Mouse (Mus musculus) erythroblast, embryonic 14.5 days (primary cell): ENCODE data around the gene Wdr45b. TPM values are rescaled to one million over a fixed set of nuclear protein-coding genes. Genes with fewer than 3 reads are reported as not detected.
"Not testable (repeated sequence)": the region's sequence is repeated elsewhere in the genome, so short reads cannot be mapped to it uniquely, and the experiment has no call there.

Experiments used
- H3K27me3 ChIP-seq: 2 replicates; pipeline ENCODE4 v1.6.1; 2012; ENCODE audit warnings: inconsistent platforms; ENCODE audit not compliant: control insufficient read depth
- H3K36me3 ChIP-seq: 2 replicates; pipeline ENCODE4 v1.6.1; 2012; ENCODE audit warnings: mild to moderate bottlenecking, inconsistent platforms; ENCODE audit not compliant: control insufficient read depth
- H3K4me1 ChIP-seq: 2 replicates; pipeline ENCODE4 v1.6.1; 2012; ENCODE audit warnings: inconsistent platforms; ENCODE audit not compliant: control insufficient read depth
- H3K4me3 ChIP-seq: replicated peaks from 2 replicates; pipeline ENCODE3; 2012; ENCODE audit warnings: moderate library complexity, mild to moderate bottlenecking, inconsistent platforms
- H3K9me3 ChIP-seq: 2 replicates; pipeline ENCODE4 v1.6.1; 2012; ENCODE audit warnings: low read length, inconsistent platforms, mixed read lengths; ENCODE audit not compliant: control insufficient read depth
- GATA1 ChIP-seq: IDR thresholded peaks from 2 replicates; pipeline ENCODE4 v1.6.1; 2012; ENCODE audit warnings: low read length, inconsistent platforms, mixed read lengths
- TAL1 ChIP-seq: IDR thresholded peaks from 3 replicates; pipeline ENCODE4 v1.6.1; 2012; ENCODE audit warnings: low read length, inconsistent platforms, mixed read lengths
- polyA plus RNA-seq: library from polyadenylated mRNA; stranded (reverse); fragments of >175 nt; gene quantifications from 2 replicates; pipeline ENCODE4 v1.2.3, GENCODE M21; 2012

Gene Wdr45b
- polyA plus RNA-seq, 1 experiment, result 0.46 TPM

DNA sequence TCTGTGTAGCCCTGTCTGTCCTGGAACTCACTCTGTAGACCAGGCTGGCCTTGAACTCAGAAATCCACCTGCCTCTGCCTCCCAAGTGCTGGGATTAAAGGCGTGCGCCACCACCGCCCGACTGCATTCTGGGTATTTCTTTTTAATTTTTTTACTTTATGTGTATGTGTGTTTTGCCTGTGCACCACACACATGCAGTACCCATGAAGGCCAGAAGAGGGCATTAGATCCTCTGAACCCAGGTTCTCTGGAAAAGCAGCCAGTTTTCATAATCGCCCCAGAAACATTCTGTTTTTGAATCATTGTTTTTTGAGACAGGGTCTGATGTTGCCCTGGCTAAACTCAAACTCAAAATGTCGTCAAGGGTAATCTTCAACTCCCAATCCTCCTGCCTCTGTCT is 15.4 kb upstream of the Wdr45b start:
- TF ChIP-seq GATA1, result no peak
- no peak for TF ChIP-seq TAL1
- no peaks in the 10 kb centered on the region for H3K36me3 ChIP-seq
- H3K4me3 ChIP-seq, result no peak overlapping the region
- H3K4me1 ChIP-seq, result peaks cover 18% of the 10 kb centered on the region
- H3K27me3 ChIP-seq, result peaks cover 18% of the 10 kb centered on the region
- no peaks in the 10 kb centered on the region for H3K9me3 ChIP-seq

GRCm38 (mm10) chr11:121368731-121369130 is 14.5 kb upstream of the Wdr45b start:
- H3K36me3 ChIP-seq, result no peaks in the 10 kb centered on the region
- TF ChIP-seq TAL1 (no peak), GATA1 (no peak)
- H3K4me1 ChIP-seq, result peaks cover 15% of the 10 kb centered on the region
- no peak overlapping the region for H3K4me3 ChIP-seq
- peaks cover 15% of the 10 kb centered on the region for H3K27me3 ChIP-seq
- H3K9me3 ChIP-seq, result no peaks in the 10 kb centered on the region

- H3K36me3 ChIP-seq, result no peaks in the 10 kb centered on the region
- no peaks in the 10 kb centered on the region for H3K9me3 ChIP-seq
- H3K27me3 ChIP-seq, result peaks cover 11% of the 10 kb centered on the region
- peaks cover 11% of the 10 kb centered on the region for H3K4me1 ChIP-seq
- H3K4me3 ChIP-seq, result no peak overlapping the region
- no peak for TF ChIP-seq TAL1
- no peak for TF ChIP-seq GATA1
Observed at GRCm38 (mm10) chr11:121367170-121367707, 13.0 kb upstream of the Wdr45b start.

GRCm38 (mm10) chr11:121362212-121362611 is 8.0 kb upstream of the Wdr45b start:
- Histone ChIP-seq H3K4me3 (no peak overlapping the region), H3K9me3 (no peaks in the 10 kb centered on the region), H3K36me3 (no peaks in the 10 kb centered on the region), H3K27me3 (peaks cover 4% of the 10 kb centered on the region), H3K4me1 (peaks cover 3% of the 10 kb centered on the region; the same call in 1 of the 2 replicates)
- no peak for TF ChIP-seq TAL1
- TF ChIP-seq GATA1, result no peak

DNA sequence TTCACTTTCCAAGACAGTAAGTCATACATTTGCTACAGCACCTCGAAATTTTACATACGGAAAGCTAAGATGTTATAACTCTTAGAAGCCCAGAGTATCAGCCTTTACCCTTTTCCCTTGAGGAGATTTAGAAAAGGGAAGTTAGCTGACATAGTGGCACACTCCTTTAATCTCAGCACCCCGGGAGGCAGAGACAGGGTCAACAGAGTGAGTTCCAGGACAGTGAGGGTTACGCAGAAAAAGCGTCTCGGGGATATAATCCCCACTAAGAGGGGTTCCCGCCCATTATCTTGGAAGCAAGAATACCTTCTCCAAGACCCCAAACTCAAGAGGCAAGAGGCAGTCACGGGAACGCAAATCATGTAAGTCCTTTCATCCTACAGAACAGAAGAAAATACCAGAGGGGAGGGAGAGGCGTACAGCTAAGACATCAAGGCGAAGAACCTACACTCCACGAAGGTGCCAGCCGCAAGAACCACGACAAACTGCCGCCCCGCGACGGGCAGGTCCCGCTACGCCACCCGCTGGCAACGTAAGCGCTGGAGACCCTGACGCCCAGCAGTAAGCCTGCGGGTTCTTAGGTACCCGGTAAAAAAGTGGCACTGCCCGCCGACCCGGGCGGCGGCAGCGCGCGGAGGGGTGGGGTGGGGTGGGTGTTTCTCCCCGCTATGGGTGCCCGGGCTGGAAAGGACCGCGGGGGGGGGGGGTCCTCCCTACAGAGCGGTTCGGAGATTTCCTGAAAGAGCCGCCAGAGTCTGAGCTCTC is 737 bp downstream of the Wdr45b start:
- TF ChIP-seq TAL1, result no peak
- no peak for TF ChIP-seq GATA1
- H3K4me3 ChIP-seq, result peak overlapping the region; percentile 89
- no peaks in the 10 kb centered on the region for H3K9me3 ChIP-seq
- peaks cover 42% of the 10 kb centered on the region for H3K4me1 ChIP-seq
- H3K36me3 ChIP-seq, result peaks cover 32% of the 10 kb centered on the region
- H3K27me3 ChIP-seq, result peaks cover 3% of the 10 kb centered on the region

DNA sequence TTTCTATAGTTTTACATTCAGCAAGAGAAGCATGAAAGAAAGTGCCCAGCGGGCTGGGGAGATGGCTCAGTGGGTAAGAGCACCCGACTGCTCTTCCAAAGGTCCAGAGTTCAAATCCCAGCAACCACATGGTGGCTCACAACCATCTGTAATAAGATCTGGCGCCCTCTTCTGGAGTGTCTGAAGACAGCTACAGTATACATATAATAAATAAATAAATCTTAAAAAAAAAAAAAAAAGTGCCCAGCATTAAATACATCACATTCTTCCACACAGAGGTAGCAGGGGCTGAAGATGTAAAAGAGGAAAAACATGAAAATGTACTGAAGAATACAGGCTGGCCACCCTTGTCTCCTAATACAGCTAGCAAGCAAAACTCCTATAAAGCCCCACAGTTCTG is 5.5 kb downstream of the Wdr45b start:
- not testable (repeated sequence) for H3K9me3 ChIP-seq, H3K4me3 ChIP-seq, H3K27me3 ChIP-seq
- peaks cover 29% of the 10 kb centered on the region for H3K4me1 ChIP-seq
- H3K36me3 ChIP-seq, result peaks cover 70% of the 10 kb centered on the region

GRCm38 (mm10) chr11:121348166-121348565 is 6.1 kb downstream of the Wdr45b start:
- no peak for TF ChIP-seq GATA1
- TF ChIP-seq TAL1, result no peak
- no peaks in the 10 kb centered on the region for H3K27me3 ChIP-seq
- H3K4me1 ChIP-seq, result peaks cover 26% of the 10 kb centered on the region
- peaks cover 76% of the 10 kb centered on the region for H3K36me3 ChIP-seq
- no peak overlapping the region for H3K4me3 ChIP-seq
- no peaks in the 10 kb centered on the region for H3K9me3 ChIP-seq

- Histone ChIP-seq H3K4me3 (no peak overlapping the region), H3K36me3 (peaks cover 78% of the 10 kb centered on the region)
Observed at GRCm38 (mm10) chr11:121347036-121347435, 7.2 kb downstream of the Wdr45b start.

DNA sequence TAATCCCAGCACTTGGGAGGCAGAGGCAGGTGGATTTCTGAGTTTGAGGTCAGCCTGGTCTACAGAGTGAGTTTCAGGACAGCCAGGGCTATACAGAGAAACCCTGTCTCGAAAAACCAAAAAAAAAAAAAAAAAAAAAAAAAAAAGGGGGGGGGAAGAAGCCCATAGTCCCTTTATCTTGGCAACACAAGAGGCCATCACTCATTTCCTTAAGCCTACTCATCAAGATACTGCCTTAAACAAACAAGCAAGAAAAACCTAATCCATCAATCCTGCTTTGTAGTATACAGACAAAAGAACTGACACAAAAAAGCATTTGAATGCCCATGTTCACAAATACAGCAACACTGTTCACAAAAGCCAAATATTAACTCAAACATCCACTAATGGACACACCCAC is 11.8 kb downstream of the Wdr45b start:
- not testable (repeated sequence) for H3K9me3 ChIP-seq, H3K27me3 ChIP-seq, H3K4me3 ChIP-seq, H3K4me1 ChIP-seq
- peaks cover 72% of the 10 kb centered on the region for H3K36me3 ChIP-seq

More at GRCm38 (mm10) chr11:121347036-121347435, 7.2 kb downstream of the Wdr45b start:
- no peaks in the 10 kb centered on the region for H3K27me3 ChIP-seq
- no peaks in the 10 kb centered on the region for H3K9me3 ChIP-seq
- no peak for TF ChIP-seq TAL1
- no peak for TF ChIP-seq GATA1
- H3K4me1 ChIP-seq, result peaks cover 19% of the 10 kb centered on the region

- peaks cover 75% of the 10 kb centered on the region for H3K36me3 ChIP-seq
Observed at GRCm38 (mm10) chr11:121340287-121340686, 14.0 kb downstream of the Wdr45b start.

More at GRCm38 (mm10) chr11:121340287-121340686, 14.0 kb downstream of the Wdr45b start:
- TF ChIP-seq GATA1 (no peak), TAL1 (no peak)
- no peaks in the 10 kb centered on the region for H3K9me3 ChIP-seq
- H3K4me1 ChIP-seq, result peaks cover 5% of the 10 kb centered on the region; the same call in 1 of the 2 replicates
- no peaks in the 10 kb centered on the region for H3K27me3 ChIP-seq
- no peak overlapping the region for H3K4me3 ChIP-seq
